Mouse (Mus musculus) C3H10T1/2 (cell line): Measurements from ENCODE around the gene Gm47995. TPM values are rescaled to one million over a fixed set of nuclear protein-coding genes. Genes with fewer than 3 reads are reported as not detected.

Source experiments
- polyA plus RNA-seq, 2 experiments: library from polyadenylated mRNA; unstranded; fragments of >200 nt; fragmentation: generic; extraction: Trizol; gene quantifications; one replicate each; pipeline ENCODE4 v1.2.1; 2012; ENCODE audit warnings: missing spikeins in 2 of 2

The Gm47995 gene
- under 1 TPM in 1 of 2 experiments, not detected in 1; 0.05 TPM for polyA plus RNA-seq

GRCm38 (mm10) chr1:151198120-151198519 is at the start of gene Gm47995:
Gm47995 (plus strand) TSS chr1:151198448.

GRCm38 (mm10) chr1:151182266-151182665 is 16.0 kb upstream of the Gm47995 start, which contains the start of gene Gm47985:
Gm47985 (plus strand) TSS chr1:151182537.

GRCm38 (mm10) chr1:151192075-151192474 is 6.2 kb upstream of the Gm47995 start, which contains the start of gene Gm8947:
Gm8947 (plus strand) TSS chr1:151192376.

GRCm38 (mm10) chr1:151203818-151204217 is 5.6 kb downstream of the Gm47995 start, which contains the start of gene 3110040M04Rik:
3110040M04Rik (plus strand) TSS chr1:151204121.

GRCm38 (mm10) chr1:151209824-151210355 is 11.6 kb downstream of the Gm47995 start, which contains the start of gene Gm47996:
Gm47996 (plus strand) TSS chr1:151210131.

Other genes with a start within 250 kb of the Gm47995 start
- gene Hmcn1, start 205.0 kb upstream of the Gm47995 start, polyA plus RNA-seq, result not detected
- gene Gm47985, start 15.9 kb upstream of the Gm47995 start, polyA plus RNA-seq, result not detected
- gene Gm8947, start 6.1 kb upstream of the Gm47995 start, polyA plus RNA-seq, result not detected
- gene 3110040M04Rik, start 5.7 kb downstream of the Gm47995 start, polyA plus RNA-seq, result not detected
- not detected for gene Gm47996, start 11.7 kb downstream of the Gm47995 start, polyA plus RNA-seq
- gene Ivns1abp, start 146.0 kb downstream of the Gm47995 start, polyA plus RNA-seq, result 1 to 10 TPM; 1.3 to 4.0 TPM
- 1 to 10 TPM in 1 of 2 experiments, under 1 TPM in 1; 0.21 to 2.4 TPM for gene Swt1, start 230.0 kb downstream of the Gm47995 start, polyA plus RNA-seq
- gene Trmt1l, start 230.1 kb downstream of the Gm47995 start, polyA plus RNA-seq, result 10 to 100 TPM in 1 of 2 experiments, 1 to 10 TPM in 1; 2.0 to 15.3 TPM